Mouse (Mus musculus) cerebellum, adult 11 months (tissue): ENCODE results near the gene Taok1.
"Not testable (repeated sequence)": the region's sequence is repeated elsewhere in the genome, so short reads cannot be mapped to it uniquely, and the experiment has no call there.

Experiments used
- DNase-seq: peaks from one replicate; pipeline ENCODE4 v3.0.0; 2022

Taok1 gene

GRCm38 (mm10) chr11:77545261-77545660 is 62.4 kb downstream of the Taok1 start:
- no peak for DNase-seq

- DNase-seq: no peak
Observed at GRCm38 (mm10) chr11:77532202-77532846, 75.3 kb downstream of the Taok1 start.

- no peak for DNase-seq
Observed at GRCm38 (mm10) chr11:77530862-77531261, 76.8 kb downstream of the Taok1 start.

GRCm38 (mm10) chr11:77529644-77530043 is 78.0 kb downstream of the Taok1 start:
- no peak for DNase-seq

- DNase-seq: not testable (repeated sequence)
Observed at GRCm38 (mm10) chr11:77528420-77528819, 79.2 kb downstream of the Taok1 start.

GRCm38 (mm10) chr11:77525804-77526486 is 81.7 kb downstream of the Taok1 start:
- DNase-seq: no peak

- DNase-seq: no peak
Observed at GRCm38 (mm10) chr11:77520601-77521529, 86.8 kb downstream of the Taok1 start.

GRCm38 (mm10) chr11:77519043-77519442 is 88.6 kb downstream of the Taok1 start, which contains the start of gene Gm10392:
Gene Gm10392, minus strand, starts transcription at chr11:77519198.
- no peak for DNase-seq

GRCm38 (mm10) chr11:77518051-77518798 is 89.4 kb downstream of the Taok1 start:
- DNase-seq: no peak

- DNase-seq: no peak
Observed at GRCm38 (mm10) chr11:77516553-77517425, 90.8 kb downstream of the Taok1 start.

- no peak for DNase-seq
Observed at GRCm38 (mm10) chr11:77515637-77516552, 91.7 kb downstream of the Taok1 start, which contains the start of gene Trp53i13. Gene Trp53i13, minus strand, starts transcription at chr11:77515980.

- peak; percentile 28 for DNase-seq
Observed at GRCm38 (mm10) chr11:77514832-77515636, 92.6 kb downstream of the Taok1 start, which contains the start of gene Abhd15. Gene Abhd15, plus strand, starts transcription at chr11:77515121.

- DNase-seq: no peak
Observed at GRCm38 (mm10) chr11:77514281-77514831, 93.3 kb downstream of the Taok1 start.

- no peak for DNase-seq
Observed at GRCm38 (mm10) chr11:77513811-77514170, 93.8 kb downstream of the Taok1 start.

GRCm38 (mm10) chr11:77512891-77513810 is 94.5 kb downstream of the Taok1 start:
- DNase-seq: peak; percentile 75

- no peak for DNase-seq
Observed at GRCm38 (mm10) chr11:77511336-77511735, 96.3 kb downstream of the Taok1 start.

GRCm38 (mm10) chr11:77508068-77509021 is 99.3 kb downstream of the Taok1 start:
- peak; percentile 73 for DNase-seq
